Mouse (Mus musculus): Measurements from ENCODE around the gene Slc2a3. TPM values are rescaled to one million over a fixed set of nuclear protein-coding genes. Genes with fewer than 3 reads are reported as not detected.

Gene Slc2a3
- polyA plus RNA-seq, 1 experiment, result 0.83 TPM

DNA sequence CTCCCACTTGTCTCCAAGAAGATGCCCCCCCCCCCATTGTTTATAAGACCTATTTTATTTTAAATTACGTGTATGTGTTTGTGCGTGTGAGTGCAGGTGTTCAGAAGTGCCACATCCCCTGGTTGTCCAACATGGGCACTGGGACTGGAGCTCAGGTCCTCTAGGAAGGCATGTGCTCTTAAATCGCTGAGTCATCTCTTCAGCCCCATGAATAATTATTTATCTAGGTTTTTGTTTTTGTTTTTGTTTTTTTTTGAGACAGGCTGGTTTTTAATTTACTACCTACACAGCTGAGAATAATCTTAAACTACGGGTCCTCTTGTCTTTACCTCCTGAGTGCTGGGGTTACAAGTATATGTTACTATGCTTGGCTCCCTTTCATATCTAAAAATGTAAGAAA lies 12.2 kb upstream of the Slc2a3 start:
- H3K27ac ChIP-seq (replicated peaks; ENCODE audit: low read depth, low read length), result no peak overlapping the region
- peaks cover 9% of the 10 kb centered on the region; the same call in 1 of the 2 replicates for H3K4me1 ChIP-seq (ENCODE audit: control insufficient read depth, insufficient read depth, insufficient read length, low read length)
- H3K4me3 ChIP-seq (ENCODE audit: insufficient read depth, low read depth, low read length), result no peak overlapping the region

DNA sequence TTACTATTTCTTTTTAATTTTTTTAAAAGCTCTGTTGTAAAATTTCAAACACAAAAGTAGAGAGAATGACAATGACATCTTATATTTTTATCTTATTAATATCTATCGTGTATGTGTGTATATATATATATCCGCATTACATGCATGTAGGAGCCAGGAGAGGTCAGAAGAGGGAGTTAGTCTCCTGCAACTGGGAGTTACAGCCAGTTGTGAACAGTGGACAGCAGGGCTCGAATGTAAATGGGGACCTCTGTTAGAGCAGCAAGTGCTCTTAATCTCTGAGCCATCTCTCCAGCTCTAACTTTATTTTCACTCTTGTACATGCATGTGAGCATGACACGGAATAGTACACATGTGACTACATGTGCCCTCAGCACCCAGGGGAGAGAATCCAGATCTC lies 11.3 kb upstream of the Slc2a3 start:
- no peak overlapping the region for H3K27ac ChIP-seq (replicated peaks; ENCODE audit: low read depth, low read length)
- H3K4me3 ChIP-seq (ENCODE audit: insufficient read depth, low read depth, low read length), result no peak overlapping the region
- H3K4me1 ChIP-seq (ENCODE audit: control insufficient read depth, insufficient read depth, insufficient read length, low read length), result peaks cover 7% of the 10 kb centered on the region; the same call in 1 of the 2 replicates

DNA sequence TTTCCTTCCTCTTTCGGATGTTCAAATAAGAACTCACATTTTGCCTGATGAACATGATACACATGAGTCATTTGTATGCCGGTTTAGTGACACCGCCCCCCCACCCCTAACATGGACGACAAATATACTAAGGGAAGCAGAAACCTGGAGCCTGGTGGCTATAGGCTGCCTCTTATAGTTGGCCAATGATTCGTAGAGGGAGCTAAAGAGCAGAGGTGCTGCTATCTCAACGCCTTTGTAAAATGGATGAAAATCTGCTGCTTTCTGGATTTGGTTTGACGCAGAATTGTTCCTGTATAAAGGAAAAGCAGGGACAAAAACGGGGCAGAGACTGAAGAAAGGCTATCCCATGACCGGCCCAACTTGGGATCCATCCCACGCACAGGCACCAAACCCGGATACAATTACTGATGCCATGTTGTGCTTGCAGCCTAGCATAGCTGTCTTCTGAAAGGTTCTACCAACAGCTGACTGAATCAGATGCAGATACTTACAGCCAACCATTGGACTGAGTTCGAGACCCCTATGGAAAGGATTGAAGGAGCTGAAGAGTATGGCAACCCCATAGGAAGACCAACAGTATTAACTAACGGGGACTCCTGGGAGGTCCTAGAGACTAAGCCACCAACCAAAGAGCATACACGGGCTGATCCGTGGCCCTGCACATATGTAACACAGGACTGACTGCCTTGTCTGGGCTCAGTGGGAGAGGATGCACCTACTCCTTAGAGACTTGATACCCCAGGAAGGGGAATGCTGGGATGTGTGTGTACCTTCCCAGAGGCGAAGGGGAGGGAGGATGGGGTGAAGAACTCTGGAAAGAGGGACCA lies 10.5 kb upstream of the Slc2a3 start:
- Histone ChIP-seq H3K27ac (replicated peaks; ENCODE audit: low read depth, low read length) (peak overlapping the region; percentile 90), H3K4me3 (ENCODE audit: insufficient read depth, low read depth, low read length) (peak overlapping the region; percentile 76), H3K4me1 (ENCODE audit: control insufficient read depth, insufficient read depth, insufficient read length, low read length) (peaks cover 7% of the 10 kb centered on the region; the same call in 1 of the 2 replicates)

DNA sequence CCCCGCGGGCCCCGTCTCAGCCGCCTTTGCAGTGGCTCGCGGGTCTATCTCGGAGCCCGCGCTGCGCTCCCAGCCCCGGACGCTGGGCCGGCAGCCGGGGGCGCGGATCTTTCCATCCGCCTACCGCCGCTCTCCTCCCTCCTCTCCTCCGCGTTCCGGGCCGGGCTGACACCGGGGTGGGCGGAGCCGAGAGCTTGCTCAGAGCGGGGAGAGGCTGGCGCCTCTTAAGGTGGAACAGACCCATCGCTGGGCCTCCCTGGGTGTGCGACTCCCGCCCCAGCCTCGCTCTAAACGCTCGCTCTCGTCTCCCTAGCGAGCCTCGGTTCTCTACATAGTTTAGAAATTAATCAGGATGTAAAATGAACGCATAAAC lies 9.8 kb upstream of the Slc2a3 start:
- Histone ChIP-seq H3K4me1 (ENCODE audit: control insufficient read depth, insufficient read depth, insufficient read length, low read length) (peaks cover 7% of the 10 kb centered on the region; the same call in 1 of the 2 replicates), H3K27ac (replicated peaks; ENCODE audit: low read depth, low read length) (peak overlapping the region; percentile 91), H3K4me3 (ENCODE audit: insufficient read depth, low read depth, low read length) (peak overlapping the region; percentile 76)

DNA sequence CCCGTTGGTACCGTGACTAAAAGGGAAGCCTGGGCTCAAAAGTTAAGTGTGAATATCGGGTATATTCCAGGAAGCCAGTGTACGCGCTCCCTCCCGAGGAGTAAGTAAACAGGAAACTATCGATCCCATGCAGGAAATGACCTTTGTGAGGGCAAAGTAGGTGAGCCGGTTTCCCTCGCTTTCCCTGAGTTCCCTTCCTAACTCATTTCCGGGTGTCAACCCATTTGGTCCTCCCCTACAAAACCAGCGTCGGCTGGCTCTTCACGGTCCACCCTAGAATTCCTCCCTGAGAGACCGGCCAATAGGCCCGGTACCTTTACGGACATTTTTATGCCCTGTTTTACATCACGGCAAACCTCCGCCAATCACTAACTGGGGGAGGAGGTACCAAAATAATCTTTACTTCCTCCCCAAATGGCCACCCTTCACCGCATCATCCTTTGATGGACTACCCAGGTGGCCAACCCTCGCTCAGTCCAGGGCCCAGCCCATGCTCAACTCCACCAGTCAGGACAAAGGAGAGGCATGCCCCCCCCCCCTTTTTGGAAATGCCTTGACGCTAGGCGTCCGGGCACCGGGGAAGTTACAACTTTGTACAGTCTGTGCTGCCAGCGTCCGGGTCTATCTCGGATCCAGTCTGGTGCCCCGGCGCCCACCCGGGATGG lies 9.3 kb upstream of the Slc2a3 start:
- Histone ChIP-seq H3K4me1 (ENCODE audit: control insufficient read depth, insufficient read depth, insufficient read length, low read length) (peaks cover 7% of the 10 kb centered on the region; the same call in 1 of the 2 replicates), H3K27ac (replicated peaks; ENCODE audit: low read depth, low read length) (peak overlapping the region; percentile 97), H3K4me3 (ENCODE audit: insufficient read depth, low read depth, low read length) (peak overlapping the region; percentile 76)

DNA sequence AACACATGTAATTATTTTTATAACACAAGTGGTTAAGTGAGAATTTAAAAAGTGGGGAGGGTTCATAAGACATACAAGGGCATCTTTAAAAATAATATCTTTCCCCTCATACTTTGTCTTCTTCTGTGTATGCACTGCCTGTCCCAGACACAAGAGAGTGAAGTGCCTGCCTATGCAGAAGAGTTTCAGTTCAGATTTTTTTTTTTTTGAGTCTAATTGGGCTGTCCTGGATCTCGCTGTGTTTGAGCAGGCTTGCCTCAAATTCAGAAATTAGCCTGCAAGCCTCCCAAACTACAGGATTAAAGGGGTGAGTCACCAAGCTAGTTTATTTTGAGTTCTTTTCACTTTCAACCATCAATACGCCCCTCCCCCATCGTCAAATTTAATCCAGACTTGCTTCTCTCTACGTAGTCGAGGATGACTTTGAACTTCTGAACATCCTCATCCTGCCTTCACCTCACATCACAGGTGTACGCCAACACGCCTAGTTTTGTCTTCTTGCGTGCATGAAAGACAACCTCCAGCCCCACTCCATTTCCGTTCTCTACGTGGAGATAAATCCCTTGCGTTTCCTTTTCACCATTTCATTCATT lies 8.7 kb upstream of the Slc2a3 start:
- H3K4me3 ChIP-seq (ENCODE audit: insufficient read depth, low read depth, low read length), result peak overlapping the region; percentile 76
- peaks cover 7% of the 10 kb centered on the region; the same call in 1 of the 2 replicates for H3K4me1 ChIP-seq (ENCODE audit: control insufficient read depth, insufficient read depth, insufficient read length, low read length)
- peak overlapping the region; percentile 97 for H3K27ac ChIP-seq (replicated peaks; ENCODE audit: low read depth, low read length)

DNA sequence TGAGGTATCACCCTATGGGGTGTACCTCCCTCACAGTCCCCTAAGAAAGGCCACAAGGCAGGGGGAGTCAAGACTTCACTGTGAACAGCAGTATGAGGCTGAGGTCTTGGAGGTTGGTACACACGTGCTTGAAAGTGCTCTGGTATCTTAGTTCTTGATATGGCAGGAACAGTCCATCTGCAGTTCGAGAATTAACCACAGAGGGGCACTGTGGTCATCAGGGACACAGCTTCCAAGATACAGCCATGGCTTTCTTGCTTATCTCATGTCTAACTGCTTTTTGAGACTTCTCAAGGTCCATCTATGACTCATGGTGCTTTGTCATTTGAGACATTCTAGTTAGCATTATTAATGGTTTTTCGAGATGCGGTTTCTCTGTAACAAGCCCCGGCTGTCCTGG lies 3.0 kb upstream of the Slc2a3 start:
- Histone ChIP-seq H3K4me3 (ENCODE audit: insufficient read depth, low read depth, low read length) (no peak overlapping the region), H3K4me1 (ENCODE audit: control insufficient read depth, insufficient read depth, insufficient read length, low read length) (no peaks in the 10 kb centered on the region), H3K27ac (replicated peaks; ENCODE audit: low read depth, low read length) (no peak overlapping the region)

DNA sequence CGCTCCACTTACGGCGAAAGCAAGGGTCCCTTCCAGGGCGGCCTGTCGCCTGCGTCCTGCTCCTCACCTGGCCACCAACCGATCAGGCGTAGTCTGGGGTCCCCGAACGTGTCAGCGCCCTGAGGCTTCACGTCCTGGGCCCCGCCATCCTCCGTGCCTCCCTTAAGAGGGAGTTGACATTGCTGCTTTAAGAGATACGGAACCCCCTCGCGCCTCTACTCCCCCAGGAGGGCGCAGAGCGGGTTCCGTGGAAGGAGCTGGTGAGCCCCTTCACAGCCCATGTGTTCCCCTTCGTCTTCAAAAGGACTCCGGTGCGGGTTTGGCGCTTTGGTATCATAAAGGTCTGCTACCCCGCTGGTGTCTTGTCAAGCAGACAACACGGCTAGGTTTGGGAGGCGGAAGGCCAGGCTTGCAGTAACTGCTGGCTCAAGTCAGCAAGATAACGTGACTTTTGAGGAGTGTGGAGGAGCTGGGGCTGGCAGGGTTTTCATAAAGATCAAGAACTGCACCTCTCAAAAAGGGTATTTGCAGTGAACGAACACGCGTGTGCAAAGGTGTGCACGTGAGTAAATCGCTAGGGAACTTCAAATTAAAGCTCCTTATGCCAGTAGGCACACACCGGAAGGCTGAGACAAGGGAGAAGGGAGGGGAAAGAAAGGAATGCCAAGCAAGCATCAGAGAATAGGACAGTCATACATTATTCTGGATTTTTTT lies 518 bp upstream of the Slc2a3 start:
- Histone ChIP-seq H3K4me1 (ENCODE audit: control insufficient read depth, insufficient read depth, insufficient read length, low read length) (no peaks in the 10 kb centered on the region), H3K4me3 (ENCODE audit: insufficient read depth, low read depth, low read length) (peak overlapping the region; percentile 65), H3K27ac (replicated peaks; ENCODE audit: low read depth, low read length) (no peak overlapping the region)

DNA sequence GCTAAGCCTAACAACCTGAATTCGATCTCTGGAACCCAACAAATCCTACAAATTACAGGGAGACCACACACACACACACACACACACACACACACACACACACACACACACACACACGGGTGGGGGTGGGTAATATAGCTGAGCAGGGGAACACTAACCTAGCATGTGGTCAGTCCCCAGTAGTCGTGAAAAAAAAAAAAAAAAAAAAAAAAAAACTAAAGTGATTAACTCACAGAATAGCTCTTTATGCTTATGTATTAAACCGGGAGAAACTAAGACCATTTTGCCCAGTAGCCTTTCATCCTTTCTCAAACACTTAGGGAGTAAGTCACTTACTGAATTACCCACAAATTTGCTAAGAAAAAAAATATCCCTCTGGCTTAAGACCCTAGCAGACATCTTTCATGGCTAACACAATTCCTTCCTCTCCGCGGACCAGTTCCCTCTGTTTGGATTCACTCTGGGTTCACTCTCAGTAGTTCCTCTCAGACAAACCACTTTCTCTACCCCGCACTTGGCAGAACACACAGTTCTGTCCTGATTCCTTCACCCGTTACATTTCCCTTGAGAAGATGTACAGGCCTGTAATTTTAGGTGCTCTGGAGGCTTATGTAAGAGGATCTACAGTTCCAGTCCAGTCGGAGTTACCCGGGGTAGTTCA lies 670 bp downstream of the Slc2a3 start:
- Histone ChIP-seq H3K27ac (replicated peaks; ENCODE audit: low read depth, low read length) (peak overlapping the region; percentile 63), H3K4me1 (ENCODE audit: control insufficient read depth, insufficient read depth, insufficient read length, low read length) (no peaks in the 10 kb centered on the region), H3K4me3 (ENCODE audit: insufficient read depth, low read depth, low read length) (peak overlapping the region; percentile 65)

DNA sequence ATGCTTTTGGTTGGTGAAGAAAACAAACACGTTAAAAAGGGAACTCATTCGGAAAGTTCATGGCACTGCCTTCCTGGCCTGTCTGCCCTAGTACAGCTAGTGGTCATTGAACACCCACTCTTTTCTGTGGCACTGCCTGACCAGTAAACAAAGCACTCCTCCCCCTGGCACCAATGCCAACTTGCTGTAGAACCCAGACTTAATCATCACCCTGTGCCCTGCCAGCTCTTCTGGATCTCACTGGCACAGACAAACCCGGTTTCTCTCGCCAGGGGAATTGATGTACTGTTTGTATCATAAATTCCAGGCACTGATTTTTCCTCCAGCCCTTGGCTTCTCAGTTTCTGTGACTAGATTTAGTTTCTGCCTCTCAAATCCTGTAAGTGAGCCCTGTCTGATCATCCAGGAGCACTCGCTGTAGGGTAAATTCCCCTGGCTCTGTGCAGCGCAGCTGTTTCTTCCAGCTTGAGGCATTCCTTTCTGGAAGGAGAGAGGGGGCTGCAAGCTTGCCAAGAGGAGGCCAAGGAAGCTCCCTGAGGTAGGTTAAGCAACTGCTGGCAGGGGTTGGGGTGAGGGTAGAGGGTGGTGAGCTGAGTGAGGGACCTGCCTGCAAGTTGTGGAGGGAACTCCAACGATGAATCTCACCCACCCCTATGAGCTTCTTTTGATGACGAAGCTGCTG lies 6.0 kb downstream of the Slc2a3 start:
- no peak overlapping the region for H3K4me3 ChIP-seq (ENCODE audit: insufficient read depth, low read depth, low read length)
- H3K4me1 ChIP-seq (ENCODE audit: control insufficient read depth, insufficient read depth, insufficient read length, low read length), result no peaks in the 10 kb centered on the region
- no peak overlapping the region for H3K27ac ChIP-seq (replicated peaks; ENCODE audit: low read depth, low read length)

DNA sequence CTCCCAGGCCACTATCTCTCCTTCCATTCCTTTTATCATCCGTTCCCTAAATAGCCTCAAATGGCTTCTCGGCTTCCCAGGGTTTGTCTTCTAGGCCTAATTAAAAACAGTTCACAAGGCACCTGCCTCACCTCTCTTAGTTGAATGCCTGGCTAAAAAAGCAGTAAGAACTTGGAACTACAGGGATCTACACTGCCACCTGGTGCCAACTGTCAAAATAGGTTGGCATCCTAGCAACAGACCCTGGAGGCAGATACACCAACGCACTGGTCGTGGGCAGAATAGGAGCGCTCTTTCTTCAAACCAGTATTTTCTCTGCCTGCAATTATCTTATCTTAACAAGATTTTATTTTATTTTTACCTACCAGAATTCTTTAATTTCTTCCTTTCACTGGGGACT lies 15.2 kb downstream of the Slc2a3 start:
- H3K4me1 ChIP-seq (ENCODE audit: control insufficient read depth, insufficient read depth, insufficient read length, low read length), result no peaks in the 10 kb centered on the region
- no peak overlapping the region for H3K27ac ChIP-seq (replicated peaks; ENCODE audit: low read depth, low read length)
- H3K4me3 ChIP-seq (ENCODE audit: insufficient read depth, low read depth, low read length), result no peak overlapping the region

DNA sequence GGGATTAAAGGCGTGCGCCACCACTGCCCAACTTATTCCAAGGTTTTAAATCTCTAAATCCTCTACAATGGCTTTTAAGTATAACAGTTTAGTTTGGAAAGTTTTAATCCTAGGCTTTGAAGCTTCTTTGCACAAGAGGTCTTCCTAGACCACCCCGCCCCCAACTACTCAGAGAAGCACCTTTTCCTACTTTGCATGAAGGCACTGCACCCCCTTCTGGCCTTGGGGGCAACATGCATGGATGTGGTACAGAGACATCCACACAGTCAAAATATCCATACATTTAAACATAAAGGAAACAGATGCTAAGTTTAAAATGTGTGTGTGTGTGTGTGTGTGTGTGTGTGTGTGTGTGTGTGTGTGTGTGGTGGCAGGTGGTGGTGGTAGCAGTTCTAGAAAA lies 16.6 kb downstream of the Slc2a3 start:
- Histone ChIP-seq H3K4me1 (ENCODE audit: control insufficient read depth, insufficient read depth, insufficient read length, low read length) (no peaks in the 10 kb centered on the region), H3K27ac (replicated peaks; ENCODE audit: low read depth, low read length) (no peak overlapping the region), H3K4me3 (ENCODE audit: insufficient read depth, low read depth, low read length) (no peak overlapping the region)

DNA sequence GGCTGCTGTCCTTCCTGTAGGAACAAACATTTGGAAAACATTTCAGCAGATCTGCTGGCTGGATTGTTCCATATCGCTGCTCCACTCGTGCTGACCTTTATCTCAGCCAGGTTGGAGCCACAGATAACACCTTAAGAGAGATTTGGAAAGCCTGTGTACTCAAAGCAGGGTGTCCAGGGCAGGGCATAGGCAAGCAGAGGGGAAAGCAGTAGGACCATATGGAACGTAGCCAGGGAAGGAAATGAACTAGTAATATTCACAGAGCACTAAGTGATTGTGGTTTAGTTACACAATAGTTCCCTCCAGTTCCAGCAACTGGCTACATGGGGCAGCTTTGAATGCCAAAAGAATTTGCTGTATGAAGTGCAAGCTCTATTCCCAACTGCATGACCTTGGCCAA lies 19.3 kb downstream of the Slc2a3 start:
- H3K27ac ChIP-seq (replicated peaks; ENCODE audit: low read depth, low read length), result no peak overlapping the region
- no peak overlapping the region for H3K4me3 ChIP-seq (ENCODE audit: insufficient read depth, low read depth, low read length)
- H3K4me1 ChIP-seq (ENCODE audit: control insufficient read depth, insufficient read depth, insufficient read length, low read length), result no peaks in the 10 kb centered on the region

DNA sequence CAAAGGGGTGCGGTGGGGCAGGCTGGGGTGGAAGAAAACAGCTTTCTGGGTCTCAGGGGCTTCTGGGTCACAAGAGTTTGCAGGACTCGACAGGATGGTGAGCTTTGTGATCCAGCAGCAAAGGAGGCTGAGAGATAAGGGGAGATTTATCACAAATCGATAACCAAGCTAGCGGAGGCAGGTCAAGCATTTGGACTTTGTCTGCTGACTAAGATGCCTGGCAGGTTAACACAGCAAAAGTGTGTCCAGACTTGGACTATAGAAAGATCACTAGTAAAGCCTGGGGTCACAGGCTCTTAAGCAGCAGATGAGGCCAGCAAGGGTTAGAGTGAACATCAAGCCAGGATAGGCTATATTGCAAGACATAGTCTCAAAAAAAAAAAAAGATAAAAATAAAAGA lies 20.3 kb downstream of the Slc2a3 start:
- Histone ChIP-seq H3K4me1 (ENCODE audit: control insufficient read depth, insufficient read depth, insufficient read length, low read length) (no peaks in the 10 kb centered on the region), H3K4me3 (ENCODE audit: insufficient read depth, low read depth, low read length) (no peak overlapping the region), H3K27ac (replicated peaks; ENCODE audit: low read depth, low read length) (no peak overlapping the region)

All from brown adipose tissue, adult 24 weeks (tissue).